Mouse (Mus musculus) lung, postnatal 36 days (tissue): ENCODE data around the gene Cep55.

ENCODE experiments used
- DNase-seq: peaks from one replicate; pipeline ENCODE4 v3.0.0; 2022; ENCODE audit warnings: mixed read lengths

The Cep55 gene

DNA sequence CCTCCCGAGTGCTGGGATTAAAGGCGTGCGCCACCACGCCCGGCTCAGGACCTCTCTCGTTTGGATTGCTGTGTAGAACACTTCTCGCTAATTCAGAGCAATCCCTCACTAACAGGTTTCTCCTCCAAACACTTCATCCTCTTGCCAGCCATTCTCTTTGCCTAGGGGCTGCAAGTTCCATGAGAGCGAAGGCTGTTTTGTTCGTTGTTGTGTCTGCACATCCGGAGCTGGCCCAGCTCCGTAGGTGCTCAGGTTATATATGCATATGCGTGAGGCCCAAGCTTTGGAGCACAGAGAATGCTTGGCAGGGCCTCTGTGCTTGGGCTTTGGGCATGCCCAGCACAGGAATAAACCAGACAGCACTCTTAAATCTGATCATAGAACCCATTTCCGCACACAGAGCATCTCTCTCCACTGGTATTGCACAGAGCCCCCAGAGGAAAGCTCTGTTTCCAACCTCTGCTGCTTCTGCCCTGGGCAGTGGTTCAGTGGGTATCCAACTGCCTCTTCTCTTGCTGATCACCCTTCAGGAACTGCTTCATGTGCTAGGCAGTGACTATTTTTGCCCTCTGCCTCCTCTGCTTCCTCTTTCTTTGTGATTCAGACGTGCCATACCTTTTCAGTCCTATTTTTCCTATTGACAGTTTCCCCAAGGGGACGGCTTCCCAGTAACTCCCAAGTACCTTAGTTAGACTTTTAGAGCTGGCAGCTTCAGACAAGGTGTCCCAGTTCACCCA is 54.9 kb downstream of the Cep55 start:
- DNase-seq: no peak

DNA sequence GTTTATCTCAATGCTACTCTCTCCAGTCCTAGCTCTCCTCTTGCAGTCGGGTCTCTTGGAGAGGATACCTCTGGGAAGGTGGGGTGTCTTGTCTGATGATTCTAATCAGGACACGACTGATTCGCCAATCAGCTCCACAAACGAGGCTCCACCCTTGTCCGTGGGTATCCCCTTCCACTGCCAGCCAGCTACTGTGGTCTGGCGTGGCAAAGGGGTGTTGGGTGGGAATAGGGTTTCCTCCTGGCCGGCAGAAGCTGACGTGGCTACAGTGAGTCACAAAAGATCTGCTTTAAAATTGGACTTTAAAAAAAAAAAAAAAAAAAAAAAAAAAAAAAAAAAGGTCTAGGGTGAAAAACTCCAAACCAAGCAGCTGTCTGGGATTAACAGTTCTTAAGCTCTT is 56.2 kb downstream of the Cep55 start:
- DNase-seq: no peak

DNA sequence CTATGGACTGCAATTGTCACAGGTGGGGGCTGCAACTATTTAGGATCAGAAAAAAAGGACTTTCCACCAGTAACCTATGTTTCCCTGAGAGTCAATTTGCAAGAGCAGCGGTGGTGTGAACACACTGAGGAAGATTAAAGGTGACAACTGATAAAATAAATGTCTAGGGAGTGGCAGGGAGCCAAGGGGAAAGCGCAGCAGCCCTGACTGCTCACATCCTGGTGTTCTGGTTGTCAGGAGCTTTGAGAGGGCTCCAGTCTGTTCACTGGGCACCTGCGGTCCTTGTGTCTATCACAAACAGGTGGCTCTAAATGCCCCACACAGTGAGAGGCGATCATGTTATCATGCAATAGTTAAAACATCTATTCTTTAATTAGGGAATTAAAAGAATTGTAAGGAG is 57.8 kb downstream of the Cep55 start:
- no peak for DNase-seq

DNA sequence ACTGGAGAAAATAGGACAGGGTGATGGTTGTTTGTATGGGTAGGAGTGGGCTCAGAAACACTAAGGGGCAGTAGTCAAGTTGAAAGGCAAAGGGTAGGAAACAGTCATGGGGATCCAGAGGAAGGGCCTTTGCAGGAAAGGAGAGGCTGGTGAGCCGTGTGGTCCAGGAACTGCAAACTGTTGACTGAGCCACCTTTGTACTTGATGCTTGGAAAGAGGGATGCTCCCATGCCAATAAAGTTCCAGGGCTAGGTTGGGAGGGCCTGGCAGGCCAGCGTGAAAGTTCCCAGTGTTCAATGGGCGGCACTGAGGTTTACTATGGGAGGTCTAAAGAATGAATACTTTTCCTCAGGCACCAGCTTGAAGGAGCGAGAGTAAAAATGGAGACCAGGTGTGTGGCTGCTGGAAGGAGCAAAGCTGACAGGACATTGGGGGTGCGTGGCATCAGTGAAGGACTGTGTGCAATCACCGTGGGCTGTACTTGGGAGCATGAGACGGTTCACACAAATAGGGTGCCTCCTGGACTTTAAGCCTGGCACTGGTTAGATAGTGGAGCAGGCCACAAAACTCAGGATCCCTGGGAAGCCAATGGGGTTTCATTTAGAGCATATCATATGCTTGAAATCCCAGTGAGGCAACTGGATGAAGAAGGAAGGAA is 60.2 kb downstream of the Cep55 start:
- no peak for DNase-seq

DNA sequence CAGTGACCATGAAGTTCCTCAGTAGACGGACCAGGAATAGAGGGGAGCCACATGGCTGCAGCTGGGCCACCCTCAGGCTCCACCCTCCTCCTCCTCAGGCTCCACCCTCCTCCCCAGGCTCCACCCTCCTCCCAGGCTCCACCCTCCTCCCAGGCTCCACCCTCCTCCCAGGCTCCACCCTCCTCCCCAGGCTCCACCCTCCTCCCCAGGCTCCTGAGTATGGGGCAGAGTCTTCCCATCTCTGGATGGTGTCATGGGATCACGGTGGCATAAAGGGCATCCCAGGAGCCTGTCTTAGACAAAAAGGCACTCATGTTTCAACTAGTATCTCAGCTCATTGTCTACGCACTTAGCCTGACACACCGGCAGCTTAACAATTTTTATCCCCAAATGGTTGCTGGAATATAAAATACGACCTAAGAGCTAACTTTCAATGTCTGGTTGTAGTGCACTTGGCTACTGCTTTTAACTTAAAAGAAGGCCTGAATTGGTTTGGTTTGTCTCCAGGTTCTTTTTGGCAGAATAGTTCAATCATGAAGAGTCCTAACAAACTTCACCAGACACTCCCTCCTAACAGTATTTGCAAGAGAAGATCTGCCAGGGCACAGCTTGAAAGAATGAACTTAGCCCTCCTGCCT is 65.4 kb downstream of the Cep55 start:
- DNase-seq: no peak

DNA sequence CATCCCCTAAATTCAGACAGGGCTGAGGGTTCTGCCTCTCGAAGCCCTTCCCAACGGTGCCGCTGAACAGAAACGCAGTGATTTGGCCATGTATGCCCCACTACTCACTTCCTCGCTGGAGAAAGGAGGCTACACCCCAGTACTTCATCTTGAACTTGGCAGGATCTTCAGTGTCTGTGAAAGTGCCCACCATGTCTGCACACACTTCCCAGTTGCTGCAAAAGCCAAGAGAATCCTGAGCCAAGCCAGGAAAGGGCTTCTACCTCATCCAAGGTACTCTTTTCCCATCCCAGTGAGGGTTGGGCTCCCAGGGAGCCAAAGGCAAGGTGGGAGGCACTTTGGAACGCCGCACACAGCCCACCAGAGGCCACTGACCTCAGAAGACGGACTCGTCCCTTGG is 69.1 kb downstream of the Cep55 start:
- no peak for DNase-seq
